Mouse (Mus musculus) thymus, postnatal 14 days (tissue): ENCODE measurements around the gene Vmn1r49.
"Not testable (repeated sequence)": the region's sequence is repeated elsewhere in the genome, so short reads cannot be mapped to it uniquely, and the experiment has no call there.

Experiments
- DNase-seq: peaks from one replicate; pipeline ENCODE4 v3.0.0; 2021

The Vmn1r49 gene

GRCm38 (mm10) chr6:90078406-90078805 lies at the start of gene Vmn1r49:
Gene Vmn1r49, minus strand, starts transcription at chr6:90078506.
- no peak for DNase-seq

GRCm38 (mm10) chr6:90122296-90122695 lies 44.0 kb upstream of the Vmn1r49 start, which contains the start of gene Vmn1r51:
Gene Vmn1r51, plus strand, starts transcription at chr6:90122596.
- not testable (repeated sequence) for DNase-seq

- DNase-seq, result no peak
Measured at GRCm38 (mm10) chr6:90101130-90101529, 22.8 kb upstream of the Vmn1r49 start, which contains the start of gene Vmn1r50. Gene Vmn1r50, plus strand, starts transcription at chr6:90101430.

- DNase-seq, result no peak
Measured at GRCm38 (mm10) chr6:90100566-90100965, 22.3 kb upstream of the Vmn1r49 start.

GRCm38 (mm10) chr6:90036741-90037140 lies 41.6 kb downstream of the Vmn1r49 start, which contains the start of gene Vmn1r48:
Gene Vmn1r48, minus strand, starts transcription at chr6:90036841.
- not testable (repeated sequence) for DNase-seq
